In genomic region chr6:120555152-120555551, GRCm38 (mm10) we compare ENCODE assay signal across 24 mouse cellular contexts. TPM values are rescaled to one million over a fixed set of nuclear protein-coding genes. Genes with fewer than 3 reads are reported as not detected.
DNase-seq lines count a peak whose midpoint lies in the region; ATAC-seq and TF ChIP-seq lines count a peak whose summit lies in the region.
"Had no signal": no experiment of that assay in that cellular context is flagged by ENCODE, and none has a peak within 500 bp of the region (broad histone marks: within the 10 kb centered on the region; RNA-seq: fewer than 3 reads in every experiment).

No protein-coding gene starts in this region.

- peaks cover 4% of the 10 kb centered on the region for H3K4me1 ChIP-seq in testis, adult 2 months (ENCODE audit: control insufficient read depth, insufficient read depth, low read length)
- H3K4me1 ChIP-seq in liver, embryonic 13.5 days (replicated peaks), result peaks cover 48% of the 10 kb centered on the region
- H3K4me1 ChIP-seq in liver, embryonic 16.5 days (ENCODE audit: control insufficient read depth, low read depth, low read length), result peaks cover 26% of the 10 kb centered on the region
- peaks cover 5% of the 10 kb centered on the region; the same call in 1 of the 2 replicates for H3K4me1 ChIP-seq in neural tube, embryonic 15.5 days

- no peak overlapping the region for H3K4me2 ChIP-seq in liver, embryonic 13.5 days
- H3K4me2 ChIP-seq in liver, embryonic 16.5 days (ENCODE audit: low read depth, low read length), result no peak overlapping the region
- no peak overlapping the region for H3K4me2 ChIP-seq in neural tube, embryonic 15.5 days
- H3K4me2 ChIP-seq: forebrain, embryonic 12.5 days; forebrain, embryonic 15.5 days; heart, embryonic 13.5 days; hindbrain, embryonic 13.5 days had no signal

- H3K27me3 ChIP-seq in testis, adult 2 months (ENCODE audit: control insufficient read depth, insufficient read depth, low read length), result no peaks in the 10 kb centered on the region
- no peaks in the 10 kb centered on the region for H3K27me3 ChIP-seq in liver, embryonic 13.5 days
- no peaks in the 10 kb centered on the region for H3K27me3 ChIP-seq in liver, embryonic 16.5 days (ENCODE audit: control insufficient read depth, insufficient read depth, low read depth, low read length)
- no peaks in the 10 kb centered on the region for H3K27me3 ChIP-seq in neural tube, embryonic 15.5 days (replicated peaks)
- H3K27me3 ChIP-seq: forebrain, embryonic 12.5 days; forebrain, embryonic 15.5 days; heart, embryonic 13.5 days; hindbrain, embryonic 13.5 days had no signal

- no peaks in the 10 kb centered on the region for H3K9me3 ChIP-seq in liver, embryonic 13.5 days (replicated peaks)
- no peaks in the 10 kb centered on the region for H3K9me3 ChIP-seq in liver, embryonic 16.5 days (replicated peaks; ENCODE audit: control insufficient read depth, low read length)
- no peaks in the 10 kb centered on the region for H3K9me3 ChIP-seq in neural tube, embryonic 15.5 days (replicated peaks)
- H3K9me3 ChIP-seq: forebrain, embryonic 12.5 days; forebrain, embryonic 15.5 days; heart, embryonic 10.5 days; heart, embryonic 13.5 days; hindbrain, embryonic 13.5 days had no signal

- no peak for TF ChIP-seq POLR2A in testis, adult 2 months (IDR thresholded peaks at IDR 0.05; ENCODE audit: control insufficient read depth, low read depth, low read length)

- peak; percentile 44; the same call in 1 of the 2 replicates for ATAC-seq in erythroid progenitor cell, adult 5-6 weeks (replicated peaks; ENCODE audit: low FRiP score, poor library complexity, severe bottlenecking)
- 0 out of 2 replicates have a peak, but pooled peaks have one; percentile 34 for ATAC-seq in liver, embryonic 13.5 days (ENCODE audit: low read depth)
- 0 out of 2 replicates have a peak, but pooled peaks have one; percentile 35 for ATAC-seq in liver, embryonic 16.5 days (ENCODE audit: low read depth)
- no peak for ATAC-seq in neural tube, embryonic 15.5 days (ENCODE audit: low FRiP score)
- ATAC-seq: activated CD4-positive, CD25-positive, alpha-beta regulatory T cell, adult 4 months; forebrain, embryonic 15.5 days; hindbrain, embryonic 16.5 days had no signal

- no peak for TF ChIP-seq CTCF in testis, adult 2 months (IDR thresholded peaks at IDR 0.05; ENCODE audit: control insufficient read depth, insufficient read depth, insufficient replicate concordance, low read depth, low read length)

- DNase-seq in testis, postnatal 14 days (ENCODE audit: low spot score), result no peak
- no peak for DNase-seq in liver, embryonic 13.5 days
- no peak for DNase-seq in thymus, postnatal 14 days
- DNase-seq in adrenal gland, postnatal 14 days, result no peak
- DNase-seq: adrenal gland, adult 8-10 months; adrenal gland, postnatal 36 days; B cell, adult 2 months; cerebellum, adult 18-20 months; cerebellum, adult 9-10 months; cerebellum, postnatal 14 days; gastrocnemius, postnatal 10 days; gastrocnemius, postnatal 36 days; heart, adult 2 months had no signal

- no peaks in the 10 kb centered on the region for H3K36me3 ChIP-seq in testis, adult 2 months (ENCODE audit: control insufficient read depth, insufficient read depth, low read length)
- H3K36me3 ChIP-seq in liver, embryonic 13.5 days, result no peaks in the 10 kb centered on the region
- no peaks in the 10 kb centered on the region for H3K36me3 ChIP-seq in liver, embryonic 16.5 days (ENCODE audit: control insufficient read depth, insufficient read depth)
- no peaks in the 10 kb centered on the region for H3K36me3 ChIP-seq in neural tube, embryonic 15.5 days
- H3K36me3 ChIP-seq: forebrain, embryonic 12.5 days; forebrain, embryonic 15.5 days; heart, embryonic 10.5 days; heart, embryonic 13.5 days; hindbrain, embryonic 13.5 days had no signal

- peak overlapping the region; percentile 84 for H3K4me3 ChIP-seq in testis, adult 2 months (ENCODE audit: control insufficient read depth, low read depth, low read length)
- no peak overlapping the region for H3K4me3 ChIP-seq in liver, embryonic 13.5 days (replicated peaks)
- no peak overlapping the region for H3K4me3 ChIP-seq in liver, embryonic 16.5 days (ENCODE audit: low read depth, low read length)
- H3K4me3 ChIP-seq in neural tube, embryonic 15.5 days (replicated peaks), result no peak overlapping the region
- H3K4me3 ChIP-seq: forebrain, embryonic 12.5 days; forebrain, embryonic 15.5 days; heart, adult 2 months; heart, embryonic 10.5 days; heart, embryonic 13.5 days; hindbrain, embryonic 13.5 days had no signal

- WGBS in liver, embryonic 13.5 days (ENCODE audit: insufficient replicate concordance), result 27% methylated on average over 1 of the region's 1 CpGs
- WGBS in liver, embryonic 16.5 days (ENCODE audit: insufficient replicate concordance), result 32% methylated on average over 1 of the region's 1 CpGs
- WGBS in neural tube, embryonic 15.5 days, result 70% methylated on average over 1 of the region's 1 CpGs

- H3K9ac ChIP-seq in liver, embryonic 13.5 days, result no peak overlapping the region
- H3K9ac ChIP-seq in liver, embryonic 16.5 days (ENCODE audit: low read depth, low read length), result no peak overlapping the region
- H3K9ac ChIP-seq in neural tube, embryonic 15.5 days (replicated peaks), result no peak overlapping the region
- H3K9ac ChIP-seq: forebrain, embryonic 12.5 days; forebrain, embryonic 15.5 days; heart, embryonic 13.5 days; hindbrain, embryonic 13.5 days had no signal

- H3K27ac ChIP-seq in testis, adult 2 months (ENCODE audit: control insufficient read depth, insufficient read depth, low read depth, low read length), result 0 out of 2 replicates have a peak overlapping the region, but pooled peaks have one; percentile 33
- H3K27ac ChIP-seq in liver, embryonic 13.5 days, result peak overlapping the region; percentile 86
- H3K27ac ChIP-seq in liver, embryonic 16.5 days (ENCODE audit: low read length), result no peak overlapping the region; the same call in 1 of the 2 replicates
- H3K27ac ChIP-seq in neural tube, embryonic 15.5 days (replicated peaks), result no peak overlapping the region
- H3K27ac ChIP-seq: forebrain, embryonic 12.5 days; forebrain, embryonic 15.5 days; heart, adult 2 months; heart, embryonic 10.5 days; heart, embryonic 13.5 days; hindbrain, embryonic 13.5 days had no signal

RNA-seq across cellular contexts. Expression of gene Hdhd5, which starts 24.0 kb away (rescaled TPM):
- 30.0 and 33.0 TPM in 2 replicates for polyA plus RNA-seq in testis, adult 2 months (2012; rRNA removed)
- 2.1 and 4.0 TPM in 2 replicates for total RNA-seq in erythroid progenitor cell, adult 5-6 weeks (2015; ENCODE audit: low replicate concordance)
- 3.4 and 9.1 TPM in 2 replicates for total RNA-seq in erythroid progenitor cell, adult 5-6 weeks (2017; ENCODE audit: low replicate concordance)
- polyA plus RNA-seq in liver, embryonic 13.5 days (2015; fragmentation: Nextera tagmentation; extraction: Ambion mirVana), result 11.5 and 12.5 TPM in 2 replicates
- polyA plus RNA-seq in liver, embryonic 16.5 days (2015; fragmentation: Nextera tagmentation; extraction: Ambion mirVana), result 8.9 and 9.5 TPM in 2 replicates
- 16.8 and 18.8 TPM in 2 replicates for polyA plus RNA-seq in neural tube, embryonic 15.5 days (2015; fragmentation: Nextera tagmentation; extraction: Ambion mirVana)
- total RNA-seq in adrenal gland, postnatal 14 days (2021), result 25.6 and 29.9 TPM in 2 replicates

Comparison
In these comparisons a context has a peak if more than half of its experiments do, and no peak if none do; other contexts are left out.
1. H3K27ac ChIP-seq: peak in testis, adult 2 months (single experiment) and liver, embryonic 13.5 days (single experiment); none in liver, embryonic 16.5 days (single experiment) and neural tube, embryonic 15.5 days (single experiment).